Mouse (Mus musculus) ZHBTc4 (cell line): ENCODE data around the gene Map3k5.
A peak's percentile ranks its signal among the peaks of the same experiment; 100 is the strongest.

Source experiments
- DNase-seq: peaks from one replicate; pipeline ENCODE4 v3.0.0-alpha.2; 2011; ENCODE audit warnings: low read depth, low spot score

The Map3k5 gene

GRCm38 (mm10) chr10:20056859-20057644 lies 122.8 kb downstream of the Map3k5 start:
- DNase-seq, result no peak

DNA sequence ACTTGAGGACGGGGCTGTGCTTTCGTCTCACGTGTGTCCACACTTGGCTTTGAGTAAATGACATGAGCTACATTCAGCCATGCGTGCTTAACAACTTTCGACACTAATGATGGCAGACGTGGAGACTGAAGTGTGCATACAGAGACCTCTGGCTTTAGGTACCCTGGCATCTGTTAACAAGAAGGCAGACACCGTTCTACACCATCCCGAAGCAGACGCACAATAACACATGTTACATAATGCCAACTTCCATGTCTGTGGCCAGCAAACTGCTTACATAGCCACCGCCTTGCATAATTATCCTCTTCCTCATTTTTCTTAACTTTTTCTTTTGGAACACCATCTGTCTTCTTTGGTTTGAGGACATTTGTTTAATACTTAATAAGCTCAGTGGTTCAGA lies 123.8 kb downstream of the Map3k5 start:
- no peak for DNase-seq

- no peak for DNase-seq
Measured at GRCm38 (mm10) chr10:20058841-20059240, 124.6 kb downstream of the Map3k5 start.

DNA sequence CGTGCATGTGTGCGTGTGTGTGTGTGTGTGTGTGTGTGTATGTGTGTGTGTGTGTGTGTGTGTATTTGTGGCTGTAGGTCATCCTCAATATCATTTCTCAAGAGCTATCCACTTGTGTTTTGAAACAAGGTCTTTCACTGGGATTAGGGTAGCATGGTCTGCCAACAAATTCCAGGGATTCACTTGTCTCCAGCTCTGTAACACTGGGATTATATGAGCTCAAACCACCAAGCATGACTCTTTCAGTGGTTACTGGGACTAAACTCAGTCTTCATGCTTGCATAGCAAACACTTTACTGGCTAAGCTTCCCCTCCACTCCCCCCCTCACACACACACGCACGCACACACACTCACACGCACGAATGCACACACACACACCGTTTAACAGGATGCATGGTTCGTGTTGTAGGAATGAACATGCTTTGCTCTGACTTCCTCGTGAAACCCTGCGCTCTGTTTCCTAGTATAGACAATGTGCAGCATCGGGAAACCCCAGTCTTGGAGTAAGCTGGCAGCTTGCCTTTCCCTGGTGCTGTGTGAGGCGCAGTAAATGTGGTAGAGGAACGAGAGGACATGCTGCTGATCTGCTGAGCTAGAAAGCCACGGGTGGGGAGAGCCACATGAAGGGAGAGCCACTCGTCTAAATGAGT lies 126.2 kb downstream of the Map3k5 start:
- no peak for DNase-seq

GRCm38 (mm10) chr10:20064556-20065207 lies 130.4 kb downstream of the Map3k5 start:
- DNase-seq, result no peak

DNA sequence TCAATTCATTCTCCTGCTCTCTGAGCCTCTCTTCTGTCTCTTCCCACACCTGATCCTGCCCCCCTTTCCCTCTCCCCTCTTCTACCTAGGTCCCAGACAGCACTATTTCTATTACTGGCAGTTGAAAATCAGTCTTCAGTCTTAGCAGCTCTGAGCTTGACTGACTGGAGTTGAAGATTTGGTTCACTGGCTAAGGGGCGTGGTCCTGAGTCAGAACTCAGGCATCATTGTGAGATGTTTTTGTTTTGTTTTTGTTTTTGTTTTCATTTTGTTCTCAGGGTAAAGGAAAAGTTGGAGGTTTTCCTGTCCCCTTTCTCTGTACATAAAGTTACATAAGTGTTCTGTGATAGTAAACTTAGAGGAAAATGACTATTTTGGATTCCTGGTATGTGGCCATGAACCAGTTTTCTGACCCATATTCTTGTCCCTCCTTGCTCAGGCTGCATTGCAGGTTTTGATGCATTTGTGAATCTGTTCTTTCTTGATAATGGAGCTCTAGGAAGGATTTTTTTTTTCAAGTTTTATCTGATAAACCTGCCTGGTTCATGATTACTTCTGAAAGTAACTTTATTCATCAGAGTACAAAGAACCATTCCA lies 131.9 kb downstream of the Map3k5 start:
- no peak for DNase-seq

- no peak for DNase-seq
Measured at GRCm38 (mm10) chr10:20069771-20070460, 135.6 kb downstream of the Map3k5 start.

- DNase-seq, result no peak
Measured at GRCm38 (mm10) chr10:20070576-20071109, 136.4 kb downstream of the Map3k5 start.

- no peak for DNase-seq
Measured at GRCm38 (mm10) chr10:20071716-20072115, 137.4 kb downstream of the Map3k5 start.

GRCm38 (mm10) chr10:20073236-20073893 lies 139.1 kb downstream of the Map3k5 start:
- peak; percentile 82 for DNase-seq

- no peak for DNase-seq
Measured at GRCm38 (mm10) chr10:20076541-20077469, 142.5 kb downstream of the Map3k5 start.

DNA sequence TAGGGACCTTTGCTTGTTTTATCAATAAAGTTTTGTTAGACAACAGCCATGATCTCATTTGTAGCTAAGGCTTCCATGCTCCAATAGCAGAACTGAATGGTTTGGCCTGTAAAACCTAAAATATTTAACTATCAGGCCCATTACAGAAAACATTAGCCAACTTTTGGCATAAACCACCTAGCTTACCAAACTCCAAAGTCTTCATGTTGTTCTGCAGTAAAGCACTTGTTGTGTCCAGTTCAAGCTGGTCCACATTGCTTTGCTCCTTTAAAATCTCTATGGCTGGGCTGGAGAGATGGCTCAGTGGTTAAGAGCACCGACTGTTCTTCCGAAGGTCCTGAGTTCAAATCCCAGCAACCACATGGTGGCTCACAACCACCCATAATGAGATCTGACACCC lies 144.1 kb downstream of the Map3k5 start:
- DNase-seq, result no peak

- peak; percentile 51 for DNase-seq
Measured at GRCm38 (mm10) chr10:20087841-20088240, 153.6 kb downstream of the Map3k5 start.

GRCm38 (mm10) chr10:20089026-20089425 lies 154.8 kb downstream of the Map3k5 start:
- no peak for DNase-seq

GRCm38 (mm10) chr10:20090171-20090570 lies 155.9 kb downstream of the Map3k5 start:
- DNase-seq, result peak; percentile 50

- DNase-seq, result peak; percentile 90
Measured at GRCm38 (mm10) chr10:20091416-20091815, 157.1 kb downstream of the Map3k5 start.

DNA sequence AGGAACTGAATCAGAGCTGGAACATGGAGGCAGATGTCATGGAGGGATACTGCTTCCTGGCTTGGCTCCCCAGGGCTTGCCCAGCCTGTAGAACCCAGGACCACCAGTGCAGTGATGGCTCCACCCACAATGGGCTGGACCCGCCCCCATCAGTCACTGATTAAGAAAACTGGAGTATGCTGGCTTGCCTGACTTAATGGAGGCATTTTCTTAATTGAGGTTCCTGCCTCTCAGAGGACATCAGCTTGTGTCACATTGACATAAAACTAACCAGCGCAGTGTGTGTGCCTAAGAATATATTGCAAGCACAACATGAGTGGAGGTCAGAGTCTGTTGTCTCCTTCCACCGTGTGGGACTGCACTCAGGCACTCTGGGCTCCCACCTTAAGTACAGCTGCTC lies 158.1 kb downstream of the Map3k5 start:
- no peak for DNase-seq

DNA sequence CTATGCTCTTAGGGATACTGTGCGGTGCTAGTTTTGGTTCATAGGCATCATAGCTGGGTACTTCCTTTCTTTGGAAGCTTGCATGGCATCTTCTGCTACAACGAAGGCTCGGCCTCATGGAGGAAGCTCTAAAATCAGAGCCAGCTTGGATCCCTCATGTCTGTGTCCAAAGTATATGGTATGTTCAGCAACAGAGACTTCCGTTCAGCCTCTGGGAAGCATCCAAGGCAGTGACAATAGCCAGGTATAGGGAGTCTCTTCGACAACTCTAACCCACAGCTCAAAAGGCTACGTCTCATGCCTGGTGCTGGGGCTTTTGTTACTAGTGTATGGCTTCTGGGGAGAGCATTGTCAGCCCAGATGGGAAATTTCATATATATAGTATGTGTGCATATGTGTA lies 167.2 kb downstream of the Map3k5 start:
- no peak for DNase-seq

DNA sequence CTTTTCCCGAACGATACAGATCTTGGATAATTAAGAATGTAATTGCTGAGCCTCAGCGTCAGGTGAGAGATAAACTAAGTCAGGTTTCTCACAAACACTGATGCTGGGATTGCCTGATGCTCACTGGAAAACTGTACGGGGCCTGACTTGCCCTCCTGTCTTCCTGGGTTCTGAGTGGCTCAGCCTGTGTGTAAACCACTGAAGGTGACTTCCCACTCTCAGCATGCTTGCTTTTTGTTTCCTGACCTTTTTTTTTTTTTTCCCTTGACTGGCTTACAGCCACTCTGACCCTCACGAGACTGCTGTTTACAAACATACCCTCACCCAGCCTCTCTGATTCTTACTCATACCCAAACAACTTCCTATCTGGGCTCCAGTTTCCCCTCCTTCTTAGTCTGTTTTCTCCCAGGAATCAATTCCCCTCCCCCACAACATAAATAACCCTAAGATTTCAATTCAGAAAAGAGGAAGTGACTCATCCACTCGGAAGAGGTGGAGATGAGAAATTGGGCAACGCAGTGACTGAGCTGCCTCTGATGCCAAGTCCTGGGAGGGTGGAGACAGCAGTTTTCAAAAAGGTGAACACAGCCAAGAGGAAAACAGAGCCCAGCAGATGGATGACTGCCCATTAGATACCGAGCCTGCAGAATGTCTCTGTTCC lies 170.1 kb downstream of the Map3k5 start:
- DNase-seq, result no peak
